ENCODE assay signal across 29 mouse cellular contexts in the genomic region with DNA sequence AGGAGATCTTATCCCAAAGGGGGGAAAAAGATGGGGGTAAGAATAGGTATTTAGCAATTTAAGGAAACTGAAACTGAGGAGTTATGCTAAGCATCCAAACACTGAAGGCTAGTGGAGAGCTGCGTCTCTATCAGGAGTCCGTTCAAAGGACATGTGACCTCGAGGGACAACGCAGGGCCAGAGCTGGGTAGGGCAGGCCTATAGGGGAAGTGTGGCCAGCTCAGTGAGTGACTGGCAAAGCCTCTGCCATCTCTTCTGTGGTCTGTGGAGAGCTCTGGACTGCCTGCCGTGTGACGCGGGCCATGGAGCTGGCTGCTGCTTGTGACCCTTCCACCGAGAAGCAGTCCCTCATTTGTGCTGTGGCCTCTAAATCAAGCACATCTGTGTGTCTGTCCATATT. TPM values are rescaled to one million over a fixed set of nuclear protein-coding genes. Genes with fewer than 3 reads are reported as not detected.
DNase-seq lines count a peak whose midpoint lies in the region; ATAC-seq and TF ChIP-seq lines count a peak whose summit lies in the region.
"Had no signal": no experiment of that assay in that cellular context is flagged by ENCODE, and none has a peak within 500 bp of the region (broad histone marks: within the 10 kb centered on the region; RNA-seq: fewer than 3 reads in every experiment).

No protein-coding gene starts in this region.

- H3K9me3 ChIP-seq in heart, postnatal 0 days (replicated peaks; ENCODE audit: control insufficient read depth, low read length): no peaks in the 10 kb centered on the region
- H3K9me3 ChIP-seq: embryonic facial prominence, embryonic 12.5 days; embryonic facial prominence, embryonic 15.5 days; heart, embryonic 12.5 days; hindbrain, embryonic 10.5 days; hindbrain, embryonic 13.5 days; intestine, embryonic 15.5 days had no signal

- TF ChIP-seq EP300 in heart, postnatal 0 days (IDR thresholded peaks at IDR 0.05; ENCODE audit: low read depth): no peak

- TF ChIP-seq CTCF in heart, postnatal 0 days (IDR thresholded peaks at IDR 0.05; ENCODE audit: low read depth): no peak

- 0 out of 2 replicates have a peak, but pooled peaks cover 5% of the 10 kb centered on the region for H3K4me1 ChIP-seq in heart, postnatal 0 days (ENCODE audit: control insufficient read depth, insufficient read depth)
- H3K4me1 ChIP-seq: embryonic facial prominence, embryonic 12.5 days; embryonic facial prominence, embryonic 15.5 days; hindbrain, embryonic 10.5 days; hindbrain, embryonic 13.5 days; intestine, embryonic 15.5 days had no signal

- H3K4me3 ChIP-seq in heart, postnatal 0 days (ENCODE audit: low read depth, low read length): no peak overlapping the region
- H3K4me3 ChIP-seq: embryonic facial prominence, embryonic 12.5 days; embryonic facial prominence, embryonic 15.5 days; gastrocnemius, adult 2 months; heart, embryonic 12.5 days; hindbrain, embryonic 10.5 days; hindbrain, embryonic 13.5 days; intestine, embryonic 15.5 days had no signal

- H3K27ac ChIP-seq in heart, postnatal 0 days (ENCODE audit: low read depth): no peak overlapping the region
- H3K27ac ChIP-seq: embryonic facial prominence, embryonic 12.5 days; embryonic facial prominence, embryonic 15.5 days; gastrocnemius, adult 2 months; hindbrain, embryonic 10.5 days; hindbrain, embryonic 13.5 days; intestine, embryonic 15.5 days had no signal

- intact Hi-C loops in heart, postnatal 36 days (cut with DNase I): no loop called here

- H3K27me3 ChIP-seq in heart, postnatal 0 days (ENCODE audit: control insufficient read depth, insufficient read depth, low read length): no peaks in the 10 kb centered on the region
- H3K27me3 ChIP-seq: embryonic facial prominence, embryonic 12.5 days; embryonic facial prominence, embryonic 15.5 days; hindbrain, embryonic 13.5 days; intestine, embryonic 15.5 days had no signal

- 0 out of 2 replicates have a peak, but pooled peaks have one; percentile 24 for ATAC-seq in heart, postnatal 0 days (ENCODE audit: insufficient read depth, low read depth)
- ATAC-seq in megakaryocyte, adult 5-6 weeks (ENCODE audit: poor library complexity, severe bottlenecking): peak; percentile 57
- ATAC-seq in monocyte, adult 5-6 weeks (replicated peaks; ENCODE audit: insufficient number of reproducible peaks, low FRiP score, low TSS enrichment, poor library complexity, severe bottlenecking): peak; percentile 48; the same call in 1 of the 2 replicates
- ATAC-seq: CD4-positive, CD25-positive, alpha-beta regulatory T cell, adult 4 months; forebrain, embryonic 14.5 days; forebrain, postnatal 0 days; hindbrain, embryonic 16.5 days; intestine, embryonic 15.5 days had no signal

- no peak overlapping the region for H3K4me2 ChIP-seq in heart, postnatal 0 days (ENCODE audit: low read depth, low read length)
- H3K4me2 ChIP-seq: embryonic facial prominence, embryonic 12.5 days; embryonic facial prominence, embryonic 15.5 days; heart, embryonic 12.5 days; hindbrain, embryonic 13.5 days; intestine, embryonic 15.5 days had no signal

- H3K9ac ChIP-seq in heart, postnatal 0 days (replicated peaks; ENCODE audit: low read depth, low read length): no peak overlapping the region
- H3K9ac ChIP-seq: embryonic facial prominence, embryonic 12.5 days; embryonic facial prominence, embryonic 15.5 days; forebrain, postnatal 0 days; heart, embryonic 12.5 days; hindbrain, embryonic 13.5 days; intestine, embryonic 15.5 days had no signal

- DNase-seq in heart, postnatal 0 days (ENCODE audit: low spot score): no peak
- DNase-seq in heart, postnatal 36 days: no peak
- DNase-seq in cerebellum, adult 9-11 months: no peak
- no peak for DNase-seq in gastrocnemius, adult 8-10 months (ENCODE audit: low spot score in 2 of 2)
- DNase-seq: adrenal gland, adult 2 months; adrenal gland, postnatal 14 days; cerebellum, adult 11 months; cerebellum, adult 2 months; cerebellum, postnatal 14 days; forebrain, postnatal 0 days; gastrocnemius, adult 2 months; gastrocnemius, postnatal 25 days; heart, adult 11 months; kidney, adult 11 months had no signal

- 51% methylated on average over 8 of the region's 8 CpGs for WGBS in heart, postnatal 0 days

- no peaks in the 10 kb centered on the region for H3K36me3 ChIP-seq in heart, postnatal 0 days (replicated peaks; ENCODE audit: control insufficient read depth, insufficient read depth, low read length)
- H3K36me3 ChIP-seq: embryonic facial prominence, embryonic 12.5 days; embryonic facial prominence, embryonic 15.5 days; heart, embryonic 12.5 days; hindbrain, embryonic 10.5 days; hindbrain, embryonic 13.5 days; intestine, embryonic 15.5 days had no signal

RNA-seq across cellular contexts. Expression of a gene that starts 23.2 kb away (rescaled TPM):
- total RNA-seq in heart, postnatal 0 days (2014; rRNA removed; ENCODE audit: low replicate concordance): not detected in 2 replicates
- 0.25 TPM in 1 of 2 replicates, not detected in the other for polyA plus RNA-seq in heart, postnatal 0 days (2015; fragmentation: Nextera tagmentation; extraction: Ambion mirVana)
- not detected for total RNA-seq in heart, postnatal 36 days (2021)
- total RNA-seq in megakaryocyte, adult 5-6 weeks (2015): not detected in 2 replicates
- total RNA-seq in megakaryocyte, adult 5-6 weeks (2017): not detected in 2 replicates
- total RNA-seq in monocyte, adult 5-6 weeks (2017): not detected in 3 replicates
- total RNA-seq in gastrocnemius, adult 8-10 months (2022): under 1 TPM in 1 of 4 experiments, not detected in 3; 0.92 TPM
- total RNA-seq: adrenal gland, adult 2 months; adrenal gland, postnatal 14 days; adrenal gland, postnatal 4 days; forebrain, postnatal 0 days; gastrocnemius, postnatal 25 days had no signal
- polyA plus RNA-seq: adrenal gland, adult 2 months; C2C12; CD4-positive, CD25-positive, alpha-beta regulatory T cell, adult 4 months; embryonic facial prominence, embryonic 15.5 days; forebrain, postnatal 0 days; hindbrain, embryonic 13.5 days had no signal

RNA-seq across cellular contexts. Expression of a gene that starts 23.7 kb away (rescaled TPM):
- 79.1 and 81.5 TPM in 2 replicates for total RNA-seq in heart, postnatal 0 days (2014; rRNA removed; ENCODE audit: low replicate concordance)
- polyA plus RNA-seq in heart, postnatal 0 days (2015; fragmentation: Nextera tagmentation; extraction: Ambion mirVana): 45.9 and 53.2 TPM in 2 replicates
- total RNA-seq in heart, postnatal 36 days (2021): 10 to 100 TPM; 84.6 to 88.1 TPM
- total RNA-seq in megakaryocyte, adult 5-6 weeks (2015): 3.3 and 5.3 TPM in 2 replicates
- 3.6 and 5.3 TPM in 2 replicates for total RNA-seq in megakaryocyte, adult 5-6 weeks (2017)
- 17.1 to 29.0 TPM (median 19.7 TPM) in 3 replicates for total RNA-seq in monocyte, adult 5-6 weeks (2017)
- 10 to 100 TPM; 65.5 to 74.0 (median 68.3) TPM for total RNA-seq in gastrocnemius, adult 8-10 months (2022)

RNA-seq across cellular contexts. Expression of a gene that starts 24.3 kb away (rescaled TPM):
- total RNA-seq in heart, postnatal 0 days (2014; rRNA removed; ENCODE audit: low replicate concordance): 34.7 and 98.0 TPM in 2 replicates
- 152 and 162 TPM in 2 replicates for polyA plus RNA-seq in heart, postnatal 0 days (2015; fragmentation: Nextera tagmentation; extraction: Ambion mirVana)
- total RNA-seq in heart, postnatal 36 days (2021): 100 to 1,000 TPM; 140 to 155 TPM
- total RNA-seq in megakaryocyte, adult 5-6 weeks (2015): 30.3 and 34.7 TPM in 2 replicates
- total RNA-seq in megakaryocyte, adult 5-6 weeks (2017): 12.7 and 14.7 TPM in 2 replicates
- total RNA-seq in monocyte, adult 5-6 weeks (2017): 7.8 to 26.8 TPM (median 18.1 TPM) in 3 replicates
- total RNA-seq in gastrocnemius, adult 8-10 months (2022): 100 to 1,000 TPM; 105 to 141 (median 132) TPM

RNA-seq across cellular contexts. Expression of a gene that starts 51.3 kb away (rescaled TPM):
- total RNA-seq in heart, postnatal 0 days (2014; rRNA removed; ENCODE audit: low replicate concordance): 0.43 and 0.76 TPM in 2 replicates
- not detected in 2 replicates for polyA plus RNA-seq in heart, postnatal 0 days (2015; fragmentation: Nextera tagmentation; extraction: Ambion mirVana)
- not detected for total RNA-seq in heart, postnatal 36 days (2021)
- total RNA-seq in megakaryocyte, adult 5-6 weeks (2015): 0.67 TPM in 1 of 2 replicates, not detected in the other
- total RNA-seq in megakaryocyte, adult 5-6 weeks (2017): not detected in 2 replicates
- total RNA-seq in monocyte, adult 5-6 weeks (2017): 0.68 TPM in 1 of 3 replicates, not detected in the others
- total RNA-seq in gastrocnemius, adult 8-10 months (2022): under 1 TPM; 0.15 to 0.51 (median 0.33) TPM
- total RNA-seq: heart, postnatal 25 days; MEL had no signal
- polyA plus RNA-seq: adrenal gland, adult 2 months had no signal
